Mouse (Mus musculus) kidney, postnatal 0 days (tissue): ENCODE data around the gene Ildr1. TPM values are rescaled to one million over a fixed set of nuclear protein-coding genes. Genes with fewer than 3 reads are reported as not detected.

Source experiments
- ATAC-seq: fragments of 200-750 bp; cut with Nextera tagmentation; replicated peaks from 2 replicates; pipeline ENCODE4 v1.8.0; 2017; ENCODE audit warnings: low read depth, moderate number of reproducible peaks, moderate TSS enrichment, moderate library complexity; ENCODE audit not compliant: low FRiP score
- DNase-seq: peaks from one replicate; pipeline ENCODE4 v3.0.0-alpha.2; 2016; ENCODE audit warnings: low spot score
- H3K27ac ChIP-seq: fragments of 300-500 bp; sonication (generic); 2 replicates; pipeline ENCODE4 v1.5.1; 2014; ENCODE audit warnings: mild to moderate bottlenecking
- H3K27me3 ChIP-seq: fragments of 300-500 bp; sonication (generic); 2 replicates; pipeline ENCODE4 v1.6.1; 2014; ENCODE audit warnings: low read length, mixed read lengths; ENCODE audit not compliant: insufficient read depth
- H3K36me3 ChIP-seq: fragments of 300-500 bp; sonication (generic); 2 replicates; pipeline ENCODE4 v1.6.1; 2014; ENCODE audit warnings: low read length, mixed read lengths; ENCODE audit not compliant: insufficient read depth
- H3K4me1 ChIP-seq: fragments of 300-500 bp; sonication (generic); replicated peaks from 2 replicates; pipeline ENCODE4 v1.6.1; 2014; ENCODE audit warnings: antibody characterized with exemption, low read length, mixed read lengths; ENCODE audit not compliant: insufficient read depth
- H3K4me2 ChIP-seq: fragments of 300-500 bp; sonication (generic); 2 replicates; pipeline ENCODE4 v1.6.1; 2014; ENCODE audit warnings: mild to moderate bottlenecking, low read length, moderate library complexity, mixed read lengths
- H3K4me3 ChIP-seq: fragments of 300-500 bp; sonication (generic); replicated peaks from 2 replicates; pipeline ENCODE4 v1.5.1; 2014; ENCODE audit warnings: low read depth, low read length
- H3K9ac ChIP-seq: fragments of 300-500 bp; sonication (generic); 2 replicates; pipeline ENCODE4 v1.6.1; 2014; ENCODE audit warnings: low read depth, low read length
- H3K9me3 ChIP-seq: fragments of 300-500 bp; sonication (generic); replicated peaks from 2 replicates; pipeline ENCODE4 v1.6.1; 2016; ENCODE audit warnings: low read length, inconsistent platforms, mixed read lengths
- CTCF ChIP-seq: IDR thresholded peaks from 2 replicates; pipeline ENCODE4 v1.5.1; 2016; ENCODE audit warnings: antibody characterized with exemption, low read depth, mild to moderate bottlenecking, moderate library complexity
- WGBS: fragments of 180-500 bp; shearing (Covaris S2); extraction: QIAGEN DNeasy Blood & Tissue Kit; methylation state at CpG from one replicate; pipeline ENCODE4 v1.1.7; 2014; 5-methylcytosine and 5-hydroxymethylcytosine counted together
- polyA plus RNA-seq: library from polyadenylated mRNA; unstranded; fragments of >200 nt; fragmentation: Nextera tagmentation; extraction: Ambion mirVana; gene quantifications from 2 replicates; pipeline ENCODE4 v1.2.1, GENCODE M21; 2015

Gene Ildr1
- 16.1 TPM in 2 replicates for polyA plus RNA-seq

DNA sequence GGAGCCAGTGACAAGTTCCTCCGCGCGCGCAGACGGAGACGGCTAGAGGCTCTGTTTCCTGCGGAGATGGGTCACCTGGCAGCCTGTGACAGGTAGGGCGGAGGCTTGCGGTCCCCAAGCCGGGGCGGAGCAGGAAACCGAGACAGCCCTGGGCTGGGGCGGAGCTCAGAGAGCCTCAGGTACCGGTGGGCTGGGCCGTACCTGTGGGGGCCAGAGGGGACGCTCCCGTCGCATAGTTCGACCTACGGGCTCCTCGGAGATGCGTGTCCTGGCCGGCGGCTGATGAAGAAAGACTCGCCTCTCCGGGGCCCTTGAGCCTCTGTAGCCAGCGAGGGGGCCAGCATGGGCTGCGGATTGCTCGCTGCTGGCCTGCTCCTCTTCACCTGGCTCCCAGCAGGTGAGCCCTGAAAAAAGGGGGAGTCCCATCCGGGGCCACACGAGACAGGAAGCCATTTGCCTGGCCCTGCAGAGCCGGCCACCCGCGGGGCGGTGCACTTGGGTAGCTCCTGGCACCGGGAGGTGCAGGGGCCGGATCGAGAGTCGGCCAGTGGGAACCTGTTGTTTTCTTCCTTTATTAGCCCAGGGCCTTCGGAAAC lies at the start of gene Ildr1:
Gene Ildr1 (plus strand): TSS at position 161 of the 596 bp plus-strand sequence.
- peak within 1 kb of the TSS; percentile 76 for H3K4me2 ChIP-seq
- H3K27me3 ChIP-seq = 0 out of 2 replicates have a peak, but pooled peaks cover 3% of the 10 kb centered on the region
- H3K36me3 ChIP-seq = no peaks in the 10 kb centered on the region
- peak within 1 kb of the TSS; percentile 40 for H3K4me3 ChIP-seq
- no peaks in the 10 kb centered on the region for H3K9me3 ChIP-seq
- H3K4me1 ChIP-seq = no peaks in the 10 kb centered on the region
- WGBS = under 1% methylated on average over 40 of the region's 40 CpGs
- peak within 1 kb of the TSS; percentile 54; the same call in 1 of the 2 replicates for H3K9ac ChIP-seq
- peak; percentile 81 for ATAC-seq
- peak; percentile 19 for DNase-seq
- TF ChIP-seq CTCF = no peak
- peak within 1 kb of the TSS; percentile 64 for H3K27ac ChIP-seq

DNA sequence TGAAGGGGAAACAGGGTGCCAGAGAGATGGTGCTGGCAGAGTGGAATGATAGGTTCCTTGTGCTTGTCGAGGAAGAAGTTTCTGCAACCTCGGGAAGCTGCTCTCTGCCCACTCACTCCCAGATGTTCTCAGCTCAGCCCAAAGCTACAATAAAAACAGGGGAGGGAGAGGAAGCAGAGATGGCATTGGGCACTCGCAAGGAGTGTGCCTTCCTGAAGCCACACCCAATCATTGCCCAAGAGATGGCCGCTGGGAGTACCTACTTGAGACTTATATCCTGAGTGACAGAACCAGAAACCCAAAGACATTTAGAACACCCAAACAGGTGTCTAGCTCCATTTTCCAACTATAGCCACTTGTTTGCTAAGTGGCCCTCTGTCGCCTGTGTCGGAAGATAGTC lies 48.7 kb upstream of the Ildr1 start:
- DNase-seq = no peak
- H3K9ac ChIP-seq = no peak overlapping the region
- no peaks in the 10 kb centered on the region for H3K27me3 ChIP-seq
- H3K4me2 ChIP-seq = no peak overlapping the region
- whole genome bisulfite sequencing = 78% methylated on average over 6 of the region's 6 CpGs
- TF ChIP-seq CTCF = no peak
- H3K4me3 ChIP-seq = no peak overlapping the region
- H3K36me3 ChIP-seq = no peaks in the 10 kb centered on the region
- no peak for ATAC-seq
- no peaks in the 10 kb centered on the region for H3K9me3 ChIP-seq
- no peaks in the 10 kb centered on the region for H3K4me1 ChIP-seq
- no peak overlapping the region for H3K27ac ChIP-seq

DNA sequence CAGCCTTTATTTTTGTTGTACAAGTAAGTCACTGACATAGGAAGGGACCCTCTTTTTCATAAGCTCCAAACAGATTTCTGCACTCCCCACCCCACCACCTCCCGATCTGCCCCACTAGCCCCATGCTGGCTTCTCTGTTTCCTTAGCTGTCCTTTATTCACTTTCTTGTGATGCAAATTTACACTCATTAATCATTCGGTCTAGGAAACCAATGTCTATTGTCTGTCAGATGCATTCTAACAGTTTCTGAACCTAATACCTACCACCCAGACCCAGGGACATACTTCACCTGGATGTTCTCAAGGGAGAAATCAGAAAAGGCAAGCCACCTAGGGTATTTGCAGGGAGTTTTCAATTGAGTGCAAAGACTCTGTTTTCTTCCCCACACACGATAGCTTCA lies 44.5 kb upstream of the Ildr1 start:
- DNase-seq (no peak), ATAC-seq (no peak)
- H3K27me3 ChIP-seq = no peaks in the 10 kb centered on the region
- H3K9me3 ChIP-seq = no peaks in the 10 kb centered on the region
- H3K4me1 ChIP-seq = no peaks in the 10 kb centered on the region
- no peak overlapping the region for H3K9ac ChIP-seq
- no peak overlapping the region for H3K4me2 ChIP-seq
- no peak for TF ChIP-seq CTCF
- no peak overlapping the region for H3K27ac ChIP-seq
- H3K36me3 ChIP-seq = no peaks in the 10 kb centered on the region
- no peak overlapping the region for H3K4me3 ChIP-seq
- WGBS = 54% methylated on average over 3 of the region's 3 CpGs

DNA sequence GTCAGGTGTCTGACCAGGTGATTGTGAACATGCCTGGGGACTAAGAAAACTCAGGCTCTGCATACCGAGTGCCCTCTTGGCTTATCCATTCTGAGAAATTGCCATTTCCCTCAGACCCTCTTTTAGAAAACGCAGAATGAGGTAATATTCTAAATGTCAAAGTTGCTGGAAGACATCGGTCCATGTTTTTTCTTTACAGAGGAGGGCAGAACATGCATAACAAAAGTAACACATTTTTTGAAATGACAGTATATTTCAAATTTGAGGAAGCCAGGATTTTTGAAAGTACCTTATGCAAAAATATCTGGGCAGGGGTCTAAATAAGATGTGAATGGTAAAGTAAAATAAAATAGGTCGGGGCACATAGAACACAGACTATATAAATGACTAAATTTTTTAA lies 43.3 kb upstream of the Ildr1 start:
- H3K36me3 ChIP-seq = no peaks in the 10 kb centered on the region
- 83% methylated on average over 4 of the region's 4 CpGs for WGBS
- H3K9me3 ChIP-seq = no peaks in the 10 kb centered on the region
- ATAC-seq = no peak
- no peak for DNase-seq
- H3K9ac ChIP-seq = no peak overlapping the region
- H3K27me3 ChIP-seq = no peaks in the 10 kb centered on the region
- no peaks in the 10 kb centered on the region for H3K4me1 ChIP-seq
- H3K4me3 ChIP-seq = no peak overlapping the region
- TF ChIP-seq CTCF = no peak
- no peak overlapping the region for H3K4me2 ChIP-seq
- H3K27ac ChIP-seq = no peak overlapping the region

DNA sequence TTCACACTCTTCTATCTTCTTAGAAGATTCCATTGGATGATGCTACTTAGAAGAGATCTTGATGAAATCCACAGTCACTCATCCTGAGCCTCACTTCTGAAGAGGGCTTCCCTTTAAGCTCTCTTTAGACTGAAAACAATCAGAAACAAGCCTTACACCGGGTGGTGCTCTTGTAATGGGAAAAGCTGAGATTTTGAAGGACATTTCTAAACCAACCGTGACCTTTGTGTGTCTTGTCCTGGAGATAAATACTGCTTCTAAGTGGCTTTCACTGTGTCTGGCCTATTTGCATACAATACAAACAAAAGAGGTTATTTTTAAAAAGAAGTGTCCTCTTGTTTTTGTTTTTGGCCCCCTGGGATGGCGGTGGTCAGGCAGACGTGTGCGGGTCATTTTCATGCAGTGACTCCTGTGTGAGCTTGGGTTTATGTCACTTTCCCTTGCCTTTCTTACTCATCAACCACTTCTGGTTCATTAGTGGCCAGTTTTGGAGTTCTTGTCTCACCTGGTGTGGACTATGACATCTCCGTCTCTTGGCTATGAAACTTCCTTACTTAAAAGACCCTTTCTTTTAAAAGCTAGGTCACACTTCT lies 42.5 kb upstream of the Ildr1 start:
- no peak for ATAC-seq
- WGBS = 75% methylated on average over 6 of the region's 6 CpGs
- H3K27me3 ChIP-seq = no peaks in the 10 kb centered on the region

DNA sequence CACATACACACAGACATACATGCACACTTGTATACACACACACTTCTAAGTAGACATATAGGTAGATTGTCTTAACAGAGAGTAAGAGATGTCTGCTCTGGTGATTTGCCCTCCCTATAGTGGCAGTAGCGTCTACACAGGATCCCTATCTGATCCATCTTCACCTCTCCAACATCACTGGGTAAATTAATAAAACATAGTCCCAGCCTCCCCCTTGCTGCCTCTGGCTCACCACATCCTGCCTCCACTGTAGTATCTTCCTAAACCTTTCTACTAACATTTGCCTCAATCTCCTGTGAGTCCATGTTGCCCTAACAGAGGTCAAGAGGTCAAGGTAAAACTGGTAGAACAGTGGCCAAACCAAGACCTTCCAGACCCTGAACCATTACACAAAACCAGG lies 38.6 kb upstream of the Ildr1 start:
- 91% methylated on average over 1 of the region's 1 CpGs for WGBS
- ATAC-seq = no peak
- TF ChIP-seq CTCF = no peak

More for the DNA sequence above, 42.5 kb upstream of the Ildr1 start:
- no peak overlapping the region for H3K4me3 ChIP-seq
- DNase-seq = no peak
- H3K27ac ChIP-seq = no peak overlapping the region
- no peaks in the 10 kb centered on the region for H3K4me1 ChIP-seq
- H3K4me2 ChIP-seq = no peak overlapping the region
- no peaks in the 10 kb centered on the region for H3K9me3 ChIP-seq
- H3K9ac ChIP-seq = no peak overlapping the region
- H3K36me3 ChIP-seq = no peaks in the 10 kb centered on the region
- TF ChIP-seq CTCF = no peak

DNA sequence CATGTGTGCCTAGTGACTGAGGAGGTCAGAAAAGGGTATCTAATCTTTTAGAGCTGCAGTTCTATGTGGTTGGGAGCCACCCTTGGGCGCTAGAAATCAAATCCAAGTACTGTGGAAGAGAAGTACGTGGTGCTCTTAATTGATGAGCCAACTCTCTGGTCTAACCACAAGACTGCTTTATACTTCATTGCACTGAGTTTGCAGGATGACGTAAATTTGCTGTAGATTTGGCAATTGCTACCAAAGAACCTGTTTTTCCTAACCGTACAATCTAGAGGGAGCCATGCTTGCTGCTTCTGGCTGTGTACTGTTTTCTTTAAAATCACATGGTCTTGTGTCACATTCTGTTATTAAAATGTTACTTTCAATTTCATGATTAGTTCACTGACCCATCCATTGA lies 37.9 kb upstream of the Ildr1 start:
- Histone ChIP-seq H3K36me3 (no peaks in the 10 kb centered on the region), H3K27me3 (no peaks in the 10 kb centered on the region), H3K4me2 (no peak overlapping the region), H3K9me3 (no peaks in the 10 kb centered on the region), H3K4me3 (no peak overlapping the region), H3K4me1 (no peaks in the 10 kb centered on the region), H3K27ac (no peak overlapping the region), H3K9ac (no peak overlapping the region)
- TF ChIP-seq CTCF = no peak
- DNase-seq = no peak
- WGBS = 73% methylated on average over 4 of the region's 4 CpGs
- ATAC-seq = no peak

More for the DNA sequence above, 38.6 kb upstream of the Ildr1 start:
- Histone ChIP-seq H3K9me3 (no peaks in the 10 kb centered on the region), H3K4me3 (no peak overlapping the region), H3K9ac (no peak overlapping the region), H3K4me1 (no peaks in the 10 kb centered on the region), H3K27ac (no peak overlapping the region), H3K27me3 (no peaks in the 10 kb centered on the region), H3K4me2 (no peak overlapping the region), H3K36me3 (no peaks in the 10 kb centered on the region)
- no peak for DNase-seq
